Mouse (Mus musculus) thymus, postnatal 36 days (tissue): ENCODE results near the gene Tmem201.

Experiments
- DNase-seq, 2 experiments: peaks; one replicate each; pipeline ENCODE4 v3.0.0; 2022; ENCODE audit warnings: mixed read lengths in 2 of 2

The Tmem201 gene

GRCm38 (mm10) chr4:149679056-149679770 lies 58.6 kb downstream of the Tmem201 start:
- DNase-seq: no peak

- no peak for DNase-seq
These were observed 59.8 kb downstream of the Tmem201 start for GRCm38 (mm10) chr4:149678006-149678405.

- peak in 1 of 2 experiments; percentile 43 for DNase-seq
These were observed 62.2 kb downstream of the Tmem201 start for GRCm38 (mm10) chr4:149675378-149676261.

GRCm38 (mm10) chr4:149674814-149675377 lies 62.9 kb downstream of the Tmem201 start:
- no peak for DNase-seq

GRCm38 (mm10) chr4:149672747-149673146 lies 65.1 kb downstream of the Tmem201 start:
- DNase-seq: no peak

GRCm38 (mm10) chr4:149671175-149671574 lies 66.7 kb downstream of the Tmem201 start:
- no peak for DNase-seq

GRCm38 (mm10) chr4:149665692-149666090 lies 72.2 kb downstream of the Tmem201 start:
- DNase-seq: no peak
